Mouse (Mus musculus) midbrain, embryonic 15.5 days (tissue): ENCODE measurements at regions not wholly inside any gene's neighbourhood (a gene's known extent, or its start where the extent isn't known, plus 50 kb on each side); places are given as distances from the start of the nearest gene placed in this dataset.
"Not testable (repeated sequence)": the region's sequence is repeated elsewhere in the genome, so short reads cannot be mapped to it uniquely, and the experiment has no call there.

Experiments used
- ATAC-seq: fragments of 200-750 bp; cut with Nextera tagmentation; replicated peaks from 2 replicates; pipeline ENCODE4 v1.8.0; 2017; ENCODE audit warnings: moderate TSS enrichment
- H3K27ac ChIP-seq: fragments of 300-500 bp; sonication (generic); 2 replicates; pipeline ENCODE4 v1.5.1; 2015; ENCODE audit warnings: mild to moderate bottlenecking, inconsistent platforms
- H3K27me3 ChIP-seq: fragments of 300-500 bp; sonication (generic); replicated peaks from 2 replicates; pipeline ENCODE4 v1.6.1; 2015; ENCODE audit warnings: inconsistent platforms
- H3K36me3 ChIP-seq: fragments of 300-500 bp; sonication (generic); replicated peaks from 2 replicates; pipeline ENCODE4 v1.6.1; 2015; ENCODE audit warnings: inconsistent platforms
- H3K4me1 ChIP-seq: fragments of 300-500 bp; sonication (generic); 2 replicates; pipeline ENCODE4 v1.6.1; 2015; ENCODE audit warnings: inconsistent platforms
- H3K4me2 ChIP-seq: fragments of 300-500 bp; sonication (generic); 2 replicates; pipeline ENCODE4 v1.6.1; 2015; ENCODE audit warnings: inconsistent platforms, mild to moderate bottlenecking, moderate library complexity
- H3K4me3 ChIP-seq: fragments of 300-500 bp; sonication (generic); 2 replicates; pipeline ENCODE4 v1.5.1; 2015; ENCODE audit warnings: mild to moderate bottlenecking, inconsistent platforms
- H3K9ac ChIP-seq: fragments of 300-500 bp; sonication (generic); 2 replicates; pipeline ENCODE4 v1.6.1; 2015; ENCODE audit warnings: mild to moderate bottlenecking, inconsistent platforms
- H3K9me3 ChIP-seq: fragments of 300-500 bp; sonication (generic); 2 replicates; pipeline ENCODE4 v1.6.1; 2016; ENCODE audit warnings: inconsistent platforms
- whole genome bisulfite sequencing: fragments of 180-500 bp; shearing (Covaris S2); methylation state at CpG from one replicate; pipeline ENCODE4 v1.1.7; 2015; ENCODE audit warnings: mixed read lengths; 5-methylcytosine and 5-hydroxymethylcytosine counted together

- ATAC-seq, result no peak
- Histone ChIP-seq H3K27me3 (no peaks in the 10 kb centered on the region; the same call in 1 of the 2 replicates), H3K27ac (no peak overlapping the region), H3K4me2 (no peak overlapping the region), H3K9ac (no peak overlapping the region), H3K9me3 (no peaks in the 10 kb centered on the region), H3K36me3 (no peaks in the 10 kb centered on the region), H3K4me3 (no peak overlapping the region), H3K4me1 (no peaks in the 10 kb centered on the region)
- WGBS, result 74% methylated on average over 9 of the region's 9 CpGs
Measured at GRCm38 (mm10) chr2:72655864-72656263, 179.9 kb downstream of the Cdca7 start.

- no peaks in the 10 kb centered on the region for H3K9me3 ChIP-seq
- no peak overlapping the region for H3K4me3 ChIP-seq
- no peak overlapping the region for H3K9ac ChIP-seq
- no peaks in the 10 kb centered on the region; the same call in 1 of the 2 replicates for H3K27me3 ChIP-seq
- no peak for ATAC-seq
- no peaks in the 10 kb centered on the region for H3K4me1 ChIP-seq
- no peak overlapping the region for H3K27ac ChIP-seq
- no peak overlapping the region for H3K4me2 ChIP-seq
- H3K36me3 ChIP-seq, result no peaks in the 10 kb centered on the region
- 66% methylated on average over 10 of the region's 10 CpGs for WGBS
Measured at GRCm38 (mm10) chr2:72657101-72657920, 181.4 kb downstream of the Cdca7 start.

GRCm38 (mm10) chr2:72662396-72662795, 186.4 kb downstream of the Cdca7 start:
- no peak overlapping the region for H3K27ac ChIP-seq
- H3K4me1 ChIP-seq, result no peaks in the 10 kb centered on the region
- no peaks in the 10 kb centered on the region for H3K27me3 ChIP-seq
- H3K9me3 ChIP-seq, result no peaks in the 10 kb centered on the region
- no peak overlapping the region for H3K9ac ChIP-seq
- no peak overlapping the region for H3K4me2 ChIP-seq
- ATAC-seq, result no peak
- WGBS, result 90% methylated on average over 7 of the region's 7 CpGs
- H3K4me3 ChIP-seq, result no peak overlapping the region
- no peaks in the 10 kb centered on the region for H3K36me3 ChIP-seq

- Histone ChIP-seq H3K27ac (no peak overlapping the region), H3K9ac (no peak overlapping the region), H3K4me3 (no peak overlapping the region), H3K9me3 (no peaks in the 10 kb centered on the region), H3K4me1 (no peaks in the 10 kb centered on the region), H3K4me2 (no peak overlapping the region), H3K36me3 (no peaks in the 10 kb centered on the region), H3K27me3 (no peaks in the 10 kb centered on the region)
- 72% methylated on average over 8 of the region's 8 CpGs for WGBS
- no peak for ATAC-seq
Measured at GRCm38 (mm10) chr2:72662979-72663780, 187.2 kb downstream of the Cdca7 start.

- not testable (repeated sequence) for H3K4me3 ChIP-seq, H3K27me3 ChIP-seq, H3K4me2 ChIP-seq, ATAC-seq, H3K9ac ChIP-seq, H3K36me3 ChIP-seq, H3K4me1 ChIP-seq, H3K9me3 ChIP-seq, H3K27ac ChIP-seq
- 96% methylated on average over 16 of the region's 16 CpGs for WGBS
Measured at GRCm38 (mm10) chr2:72667396-72667795, 191.4 kb downstream of the Cdca7 start.

GRCm38 (mm10) chr2:72672908-72673901, 197.2 kb downstream of the Cdca7 start:
- H3K27ac ChIP-seq, result no peak overlapping the region
- H3K36me3 ChIP-seq, result no peaks in the 10 kb centered on the region
- H3K27me3 ChIP-seq, result peaks cover 9% of the 10 kb centered on the region
- WGBS, result 18% methylated on average over 13 of the region's 13 CpGs
- no peak overlapping the region for H3K9ac ChIP-seq
- ATAC-seq, result no peak
- no peaks in the 10 kb centered on the region for H3K9me3 ChIP-seq
- H3K4me1 ChIP-seq, result peaks cover 13% of the 10 kb centered on the region
- no peak overlapping the region for H3K4me2 ChIP-seq
- H3K4me3 ChIP-seq, result no peak overlapping the region

GRCm38 (mm10) chr2:72674229-72674628, 198.3 kb downstream of the Cdca7 start:
- 6% methylated on average over 4 of the region's 4 CpGs for WGBS
- H3K9me3 ChIP-seq, result no peaks in the 10 kb centered on the region
- ATAC-seq, result no peak
- H3K4me2 ChIP-seq, result peak overlapping the region; percentile 20; the same call in 1 of the 2 replicates
- H3K4me1 ChIP-seq, result peaks cover 13% of the 10 kb centered on the region
- peaks cover 13% of the 10 kb centered on the region for H3K27me3 ChIP-seq
- H3K36me3 ChIP-seq, result no peaks in the 10 kb centered on the region
- H3K27ac ChIP-seq, result no peak overlapping the region
- no peak overlapping the region for H3K9ac ChIP-seq
- H3K4me3 ChIP-seq, result no peak overlapping the region

GRCm38 (mm10) chr2:72674856-72675440, 199.0 kb downstream of the Cdca7 start:
- H3K4me3 ChIP-seq, result no peak overlapping the region
- H3K27me3 ChIP-seq, result peaks cover 13% of the 10 kb centered on the region
- WGBS, result 49% methylated on average over 6 of the region's 6 CpGs
- H3K36me3 ChIP-seq, result no peaks in the 10 kb centered on the region
- H3K4me1 ChIP-seq, result peaks cover 13% of the 10 kb centered on the region
- no peaks in the 10 kb centered on the region for H3K9me3 ChIP-seq
- H3K9ac ChIP-seq, result no peak overlapping the region
- H3K27ac ChIP-seq, result no peak overlapping the region
- ATAC-seq, result no peak
- no peak overlapping the region for H3K4me2 ChIP-seq

GRCm38 (mm10) chr2:72677731-72678130, 201.8 kb downstream of the Cdca7 start:
- Histone ChIP-seq H3K4me2 (no peak overlapping the region), H3K9ac (no peak overlapping the region), H3K4me1 (peaks cover 13% of the 10 kb centered on the region), H3K9me3 (no peaks in the 10 kb centered on the region), H3K4me3 (no peak overlapping the region), H3K27me3 (peaks cover 13% of the 10 kb centered on the region; the same call in 1 of the 2 replicates), H3K36me3 (no peaks in the 10 kb centered on the region), H3K27ac (no peak overlapping the region)
- WGBS, result 87% methylated on average over 8 of the region's 8 CpGs
- no peak for ATAC-seq

GRCm38 (mm10) chr2:72688031-72688430, 212.1 kb downstream of the Cdca7 start:
- ATAC-seq, result no peak
- H3K9ac ChIP-seq, result no peak overlapping the region
- no peaks in the 10 kb centered on the region for H3K4me1 ChIP-seq
- H3K27me3 ChIP-seq, result no peaks in the 10 kb centered on the region
- no peaks in the 10 kb centered on the region for H3K36me3 ChIP-seq
- no peak overlapping the region for H3K4me2 ChIP-seq
- 73% methylated on average over 4 of the region's 4 CpGs for WGBS
- H3K27ac ChIP-seq, result no peak overlapping the region
- no peak overlapping the region for H3K4me3 ChIP-seq
- peaks cover 4% of the 10 kb centered on the region; the same call in 1 of the 2 replicates for H3K9me3 ChIP-seq

- WGBS, result 50% methylated on average over 1 of the region's 1 CpGs
- H3K4me1 ChIP-seq, result no peaks in the 10 kb centered on the region
- no peak overlapping the region for H3K4me3 ChIP-seq
- no peak overlapping the region for H3K4me2 ChIP-seq
- no peaks in the 10 kb centered on the region for H3K9me3 ChIP-seq
- no peaks in the 10 kb centered on the region for H3K36me3 ChIP-seq
- H3K27me3 ChIP-seq, result 0 out of 2 replicates have a peak, but pooled peaks cover 3% of the 10 kb centered on the region
- H3K9ac ChIP-seq, result no peak overlapping the region
- H3K27ac ChIP-seq, result no peak overlapping the region
- no peak for ATAC-seq
Measured at GRCm38 (mm10) chr2:72701081-72701480, 225.1 kb downstream of the Cdca7 start.
